Mouse (Mus musculus) intestine, embryonic 14.5 days (tissue): ENCODE data around the gene Ate1. TPM values are rescaled to one million over a fixed set of nuclear protein-coding genes. Genes with fewer than 3 reads are reported as not detected.
A peak's percentile ranks its signal among the peaks of the same experiment; 100 is the strongest.

ENCODE experiments used
- ATAC-seq: fragments of 200-750 bp; cut with Nextera tagmentation; replicated peaks from 2 replicates; pipeline ENCODE4 v1.8.0; 2017; ENCODE audit warnings: low read depth, moderate number of reproducible peaks, moderate TSS enrichment, moderate library complexity; ENCODE audit not compliant: low FRiP score, low TSS enrichment
- DNase-seq: peaks from one replicate; pipeline ENCODE4 v3.0.0-alpha.2; 2018; ENCODE audit warnings: low spot score
- H3K27ac ChIP-seq: fragments of 300-500 bp; sonication (generic); 2 replicates; pipeline ENCODE4 v1.5.1; 2014; ENCODE audit warnings: low read depth, mild to moderate bottlenecking, control low read depth
- H3K27me3 ChIP-seq: fragments of 300-500 bp; sonication (generic); replicated peaks from 2 replicates; pipeline ENCODE4 v1.6.1; 2014; ENCODE audit warnings: low read length, control low read depth; ENCODE audit not compliant: control insufficient read depth, insufficient read depth
- H3K36me3 ChIP-seq: fragments of 300-500 bp; sonication (generic); 2 replicates; pipeline ENCODE4 v1.6.1; 2014; ENCODE audit warnings: low read length, control low read depth; ENCODE audit not compliant: control insufficient read depth, insufficient read depth
- H3K4me1 ChIP-seq: fragments of 300-500 bp; sonication (generic); replicated peaks from 2 replicates; pipeline ENCODE4 v1.6.1; 2014; ENCODE audit warnings: low read length, control low read depth, mixed read lengths; ENCODE audit not compliant: control insufficient read depth, insufficient read depth
- H3K4me2 ChIP-seq: fragments of 300-500 bp; sonication (generic); 2 replicates; pipeline ENCODE4 v1.6.1; 2014; ENCODE audit warnings: low read length
- H3K4me3 ChIP-seq: fragments of 300-500 bp; sonication (generic); 2 replicates; pipeline ENCODE4 v1.5.1; 2014; ENCODE audit warnings: low read depth, low read length, control low read depth, mixed read lengths
- H3K9ac ChIP-seq: fragments of 300-500 bp; sonication (generic); 2 replicates; pipeline ENCODE4 v1.6.1; 2014; ENCODE audit warnings: mild to moderate bottlenecking, low read length
- H3K9me3 ChIP-seq: fragments of 300-500 bp; sonication (generic); 2 replicates; pipeline ENCODE4 v1.6.1; 2016; ENCODE audit warnings: low read length, control low read depth; ENCODE audit not compliant: control insufficient read depth
- WGBS: fragments of 180-500 bp; shearing (Covaris S2); extraction: QIAGEN DNeasy Blood & Tissue Kit; methylation state at CpG from one replicate; pipeline ENCODE4 v1.1.7; 2014; 5-methylcytosine and 5-hydroxymethylcytosine counted together
- polyA plus RNA-seq: library from polyadenylated mRNA; unstranded; fragments of >200 nt; fragmentation: Nextera tagmentation; extraction: Ambion mirVana; gene quantifications from 2 replicates; pipeline ENCODE4 v1.2.1, GENCODE M21; 2014

Ate1 gene
- 63.1 and 64.2 TPM in 2 replicates for polyA plus RNA-seq

GRCm38 (mm10) chr7:130520049-130520425 is at the start of gene Ate1:
Gene Ate1 (minus strand): TSS chr7:130520369.
- DNase-seq (no peak), ATAC-seq (no peak)
- peak within 1 kb of the TSS; percentile 83 for H3K4me3 ChIP-seq
- H3K9me3 ChIP-seq, result no peaks in the 10 kb centered on the region
- H3K4me1 ChIP-seq, result peaks cover 3% of the 10 kb centered on the region; the same call in 1 of the 2 replicates
- H3K27me3 ChIP-seq, result no peaks in the 10 kb centered on the region
- WGBS, result 16% methylated on average over 20 of the region's 20 CpGs
- H3K9ac ChIP-seq, result peak within 1 kb of the TSS; percentile 88
- 0 out of 2 replicates have a peak, but pooled peaks cover 4% of the 10 kb centered on the region for H3K36me3 ChIP-seq
- H3K4me2 ChIP-seq, result peak within 1 kb of the TSS; percentile 59
- H3K27ac ChIP-seq, result peak within 1 kb of the TSS; percentile 98

GRCm38 (mm10) chr7:130568783-130569436 is 48.7 kb upstream of the Ate1 start:
- no peaks in the 10 kb centered on the region for H3K36me3 ChIP-seq
- no peaks in the 10 kb centered on the region for H3K9me3 ChIP-seq
- H3K27ac ChIP-seq, result no peak overlapping the region
- no peak overlapping the region for H3K4me3 ChIP-seq
- no peak overlapping the region for H3K9ac ChIP-seq
- no peaks in the 10 kb centered on the region for H3K4me1 ChIP-seq
- WGBS, result 31% methylated on average over 9 of the region's 9 CpGs
- H3K4me2 ChIP-seq, result no peak overlapping the region
- ATAC-seq, result no peak
- no peak for DNase-seq
- no peaks in the 10 kb centered on the region for H3K27me3 ChIP-seq

GRCm38 (mm10) chr7:130564596-130564995 is 44.4 kb upstream of the Ate1 start:
- Histone ChIP-seq H3K4me1 (no peaks in the 10 kb centered on the region), H3K27me3 (no peaks in the 10 kb centered on the region), H3K9me3 (no peaks in the 10 kb centered on the region), H3K9ac (no peak overlapping the region), H3K4me2 (no peak overlapping the region), H3K4me3 (no peak overlapping the region), H3K27ac (no peak overlapping the region), H3K36me3 (no peaks in the 10 kb centered on the region)
- DNase-seq (no peak), ATAC-seq (no peak)
- WGBS, result 71% methylated on average over 3 of the region's 3 CpGs

DNA sequence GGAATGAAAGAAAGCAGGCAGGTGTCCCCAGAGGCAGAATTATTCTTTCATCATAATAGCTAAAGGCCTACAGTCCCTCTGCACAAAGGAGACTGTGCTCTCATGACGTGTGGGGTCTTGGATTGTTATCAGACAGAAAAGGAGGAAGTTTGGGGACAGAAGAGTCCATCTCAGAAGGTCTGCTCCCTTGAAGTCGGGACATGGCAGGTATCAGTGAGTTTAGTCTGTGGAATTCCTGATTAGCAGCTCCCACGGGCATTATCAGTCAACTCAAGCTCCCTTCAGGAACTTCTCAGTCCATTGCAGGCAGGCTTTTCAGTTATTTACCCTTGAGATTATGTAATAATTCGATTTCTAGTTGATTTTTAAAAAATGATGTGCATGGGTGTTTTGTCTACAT is 43.7 kb upstream of the Ate1 start:
- Histone ChIP-seq H3K27ac (no peak overlapping the region), H3K4me2 (no peak overlapping the region), H3K4me1 (no peaks in the 10 kb centered on the region), H3K9ac (no peak overlapping the region), H3K27me3 (no peaks in the 10 kb centered on the region), H3K9me3 (no peaks in the 10 kb centered on the region), H3K36me3 (no peaks in the 10 kb centered on the region), H3K4me3 (no peak overlapping the region)
- DNase-seq (no peak), ATAC-seq (no peak)
- 67% methylated on average over 4 of the region's 4 CpGs for WGBS

DNA sequence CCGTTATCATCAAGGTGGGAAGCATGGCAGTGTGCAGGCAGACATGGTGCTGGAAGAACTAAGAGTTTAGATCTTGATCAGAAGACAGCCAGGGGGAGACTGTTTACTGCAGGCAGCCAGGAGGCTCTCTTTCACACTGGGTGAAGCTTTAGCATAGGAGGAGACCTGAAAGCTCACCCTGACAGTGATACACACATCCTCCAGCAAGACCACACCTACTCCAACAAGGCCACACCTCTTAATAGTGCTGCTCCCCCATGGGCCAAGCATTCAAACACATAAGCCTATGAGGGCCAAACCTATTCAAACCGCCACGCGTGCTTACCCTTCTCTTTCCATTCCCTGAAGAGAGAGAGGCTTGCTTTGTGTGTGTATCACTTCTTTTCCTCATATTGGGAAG is 43.1 kb upstream of the Ate1 start:
- Histone ChIP-seq H3K27me3 (no peaks in the 10 kb centered on the region), H3K9me3 (no peaks in the 10 kb centered on the region), H3K4me1 (no peaks in the 10 kb centered on the region), H3K27ac (no peak overlapping the region), H3K36me3 (no peaks in the 10 kb centered on the region), H3K4me3 (no peak overlapping the region), H3K4me2 (no peak overlapping the region), H3K9ac (no peak overlapping the region)
- WGBS, result 85% methylated on average over 4 of the region's 4 CpGs
- no peak for ATAC-seq
- DNase-seq, result no peak

GRCm38 (mm10) chr7:130560933-130561332 is 40.8 kb upstream of the Ate1 start:
- no peak for DNase-seq
- no peak for ATAC-seq
- Histone ChIP-seq H3K27me3 (no peaks in the 10 kb centered on the region), H3K4me2 (no peak overlapping the region), H3K4me1 (no peaks in the 10 kb centered on the region), H3K27ac (no peak overlapping the region), H3K9me3 (no peaks in the 10 kb centered on the region), H3K4me3 (no peak overlapping the region), H3K36me3 (no peaks in the 10 kb centered on the region), H3K9ac (no peak overlapping the region)
- WGBS, result 71% methylated on average over 1 of the region's 1 CpGs

GRCm38 (mm10) chr7:130558592-130558991 is 38.4 kb upstream of the Ate1 start:
- 77% methylated on average over 4 of the region's 4 CpGs for WGBS
- H3K9ac ChIP-seq, result no peak overlapping the region
- no peaks in the 10 kb centered on the region for H3K27me3 ChIP-seq
- no peak overlapping the region for H3K4me2 ChIP-seq
- no peaks in the 10 kb centered on the region for H3K4me1 ChIP-seq
- H3K4me3 ChIP-seq, result no peak overlapping the region
- H3K36me3 ChIP-seq, result no peaks in the 10 kb centered on the region
- no peak overlapping the region for H3K27ac ChIP-seq
- DNase-seq (no peak), ATAC-seq (no peak)
- no peaks in the 10 kb centered on the region for H3K9me3 ChIP-seq

GRCm38 (mm10) chr7:130555597-130555996 is 35.4 kb upstream of the Ate1 start:
- H3K4me2 ChIP-seq, result no peak overlapping the region
- H3K9ac ChIP-seq, result no peak overlapping the region
- 70% methylated on average over 5 of the region's 5 CpGs for whole genome bisulfite sequencing
- no peak overlapping the region for H3K27ac ChIP-seq
- no peaks in the 10 kb centered on the region for H3K4me1 ChIP-seq
- H3K9me3 ChIP-seq, result no peaks in the 10 kb centered on the region
- no peaks in the 10 kb centered on the region for H3K36me3 ChIP-seq
- no peak overlapping the region for H3K4me3 ChIP-seq
- H3K27me3 ChIP-seq, result no peaks in the 10 kb centered on the region
- no peak for ATAC-seq
- no peak for DNase-seq

DNA sequence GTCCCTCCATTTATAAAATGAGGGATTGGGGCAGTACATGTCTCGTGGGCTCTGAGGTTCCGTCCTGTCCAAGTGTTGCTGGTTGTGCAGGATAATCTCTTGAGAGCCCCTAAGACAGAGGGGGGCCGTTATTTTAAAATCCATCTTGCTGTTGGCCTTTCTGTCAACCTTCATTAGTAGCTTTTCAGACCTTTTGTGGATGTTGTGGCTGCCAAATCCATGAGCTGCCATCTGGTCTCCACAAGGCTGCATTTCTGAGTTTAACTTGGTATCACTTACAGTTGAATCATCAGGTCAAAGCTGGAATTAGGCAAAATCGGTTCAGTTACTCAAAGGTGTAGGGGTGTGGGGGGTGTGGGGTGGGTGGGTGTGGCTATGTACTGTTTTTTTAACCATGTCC is 33.2 kb upstream of the Ate1 start:
- Histone ChIP-seq H3K27me3 (no peaks in the 10 kb centered on the region), H3K9ac (no peak overlapping the region), H3K4me2 (no peak overlapping the region), H3K4me1 (no peaks in the 10 kb centered on the region), H3K4me3 (no peak overlapping the region), H3K27ac (no peak overlapping the region), H3K9me3 (no peaks in the 10 kb centered on the region), H3K36me3 (no peaks in the 10 kb centered on the region)
- 86% methylated on average over 4 of the region's 4 CpGs for WGBS
- ATAC-seq, result no peak
- DNase-seq, result no peak
